Mouse (Mus musculus) lung, embryonic 15.5 days (tissue): ENCODE results near the gene Dpf3. TPM values are rescaled to one million over a fixed set of nuclear protein-coding genes. Genes with fewer than 3 reads are reported as not detected.

Experiments
- ATAC-seq: fragments of 200-750 bp; cut with Nextera tagmentation; 2 replicates; pipeline ENCODE4 v1.8.0; 2017; ENCODE audit warnings: moderate number of reproducible peaks, borderline replicate concordance; ENCODE audit not compliant: low FRiP score, low TSS enrichment; ENCODE audit errors: extremely low read depth
- H3K27ac ChIP-seq: fragments of 300-500 bp; sonication (generic); 2 replicates; pipeline ENCODE4 v1.5.1; 2015; ENCODE audit warnings: moderate library complexity, mild to moderate bottlenecking, inconsistent platforms
- H3K27me3 ChIP-seq: fragments of 300-500 bp; sonication (generic); 2 replicates; pipeline ENCODE4 v1.6.1; 2015; ENCODE audit warnings: inconsistent platforms
- H3K36me3 ChIP-seq: fragments of 300-500 bp; sonication (generic); 2 replicates; pipeline ENCODE4 v1.6.1; 2015; ENCODE audit warnings: inconsistent platforms
- H3K4me1 ChIP-seq: fragments of 300-500 bp; sonication (generic); 2 replicates; pipeline ENCODE4 v1.6.1; 2015; ENCODE audit warnings: inconsistent platforms
- H3K4me2 ChIP-seq: fragments of 300-500 bp; sonication (generic); 2 replicates; pipeline ENCODE4 v1.6.1; 2015; ENCODE audit warnings: inconsistent platforms, mild to moderate bottlenecking, moderate library complexity
- H3K4me3 ChIP-seq: fragments of 300-500 bp; sonication (generic); 2 replicates; pipeline ENCODE4 v1.5.1; 2015; ENCODE audit warnings: mild to moderate bottlenecking, inconsistent platforms
- H3K9ac ChIP-seq: fragments of 300-500 bp; sonication (generic); 2 replicates; pipeline ENCODE4 v1.6.1; 2015; ENCODE audit warnings: inconsistent platforms
- H3K9me3 ChIP-seq: fragments of 300-500 bp; sonication (generic); 2 replicates; pipeline ENCODE4 v1.6.1; 2016; ENCODE audit warnings: inconsistent platforms
- WGBS: fragments of 180-500 bp; shearing (Covaris S2); methylation state at CpG from one replicate; pipeline ENCODE4 v1.1.7; 2015; 5-methylcytosine and 5-hydroxymethylcytosine counted together
- polyA plus RNA-seq: library from polyadenylated mRNA; unstranded; fragments of >200 nt; fragmentation: Nextera tagmentation; extraction: Ambion mirVana; gene quantifications from 2 replicates; pipeline ENCODE4 v1.2.1, GENCODE M21; 2015

Dpf3 gene
- polyA plus RNA-seq, 1 experiment from 2014 or later = 3.7 TPM

- Histone ChIP-seq H3K36me3 (no peaks in the 10 kb centered on the region), H3K27ac (no peak overlapping the region), H3K4me2 (no peak overlapping the region), H3K9ac (no peak overlapping the region), H3K9me3 (no peaks in the 10 kb centered on the region), H3K27me3 (no peaks in the 10 kb centered on the region), H3K4me3 (no peak overlapping the region), H3K4me1 (no peaks in the 10 kb centered on the region)
- WGBS = 68% methylated on average over 4 of the region's 4 CpGs
- no peak for ATAC-seq
Observed at GRCm38 (mm10) chr12:83254399-83254798, 233.1 kb downstream of the Dpf3 start.

- H3K4me2 ChIP-seq = no peak overlapping the region
- WGBS = 84% methylated on average over 3 of the region's 3 CpGs
Observed at GRCm38 (mm10) chr12:83249066-83249465, 238.4 kb downstream of the Dpf3 start.

GRCm38 (mm10) chr12:83248636-83249035, 238.9 kb downstream of the Dpf3 start:
- Histone ChIP-seq H3K36me3 (no peaks in the 10 kb centered on the region), H3K27ac (no peak overlapping the region), H3K27me3 (no peaks in the 10 kb centered on the region), H3K4me3 (no peak overlapping the region), H3K9me3 (no peaks in the 10 kb centered on the region), H3K4me2 (no peak overlapping the region), H3K4me1 (no peaks in the 10 kb centered on the region), H3K9ac (no peak overlapping the region)
- ATAC-seq = no peak
- WGBS = 64% methylated on average over 2 of the region's 2 CpGs

More at GRCm38 (mm10) chr12:83249066-83249465, 238.4 kb downstream of the Dpf3 start:
- Histone ChIP-seq H3K4me3 (no peak overlapping the region), H3K9me3 (no peaks in the 10 kb centered on the region), H3K9ac (no peak overlapping the region), H3K27ac (no peak overlapping the region), H3K27me3 (no peaks in the 10 kb centered on the region), H3K36me3 (no peaks in the 10 kb centered on the region), H3K4me1 (no peaks in the 10 kb centered on the region)
- ATAC-seq = no peak

- H3K4me1 ChIP-seq = no peaks in the 10 kb centered on the region
- no peaks in the 10 kb centered on the region for H3K36me3 ChIP-seq
- H3K27ac ChIP-seq = no peak overlapping the region
- ATAC-seq = no peak
- no peaks in the 10 kb centered on the region for H3K27me3 ChIP-seq
- no peak overlapping the region for H3K4me3 ChIP-seq
- WGBS = 73% methylated on average over 3 of the region's 3 CpGs
- H3K4me2 ChIP-seq = no peak overlapping the region
- H3K9me3 ChIP-seq = no peaks in the 10 kb centered on the region
- H3K9ac ChIP-seq = no peak overlapping the region
Observed at GRCm38 (mm10) chr12:83247669-83248068, 239.8 kb downstream of the Dpf3 start.

- Histone ChIP-seq H3K9me3 (no peaks in the 10 kb centered on the region), H3K4me3 (no peak overlapping the region), H3K27ac (no peak overlapping the region), H3K4me1 (no peaks in the 10 kb centered on the region), H3K36me3 (no peaks in the 10 kb centered on the region), H3K9ac (no peak overlapping the region), H3K4me2 (no peak overlapping the region), H3K27me3 (no peaks in the 10 kb centered on the region)
- 64% methylated on average over 3 of the region's 3 CpGs for WGBS
- no peak for ATAC-seq
Observed at GRCm38 (mm10) chr12:83241022-83241421, 246.5 kb downstream of the Dpf3 start.

- H3K27ac ChIP-seq = no peak overlapping the region
- H3K4me1 ChIP-seq = no peaks in the 10 kb centered on the region
- no peak overlapping the region for H3K9ac ChIP-seq
- no peaks in the 10 kb centered on the region for H3K36me3 ChIP-seq
- no peaks in the 10 kb centered on the region for H3K27me3 ChIP-seq
- no peak overlapping the region for H3K4me3 ChIP-seq
- no peaks in the 10 kb centered on the region for H3K9me3 ChIP-seq
- no peak for ATAC-seq
- no peak overlapping the region for H3K4me2 ChIP-seq
Observed at GRCm38 (mm10) chr12:83240571-83240970, 246.9 kb downstream of the Dpf3 start.

- Histone ChIP-seq H3K4me1 (no peaks in the 10 kb centered on the region), H3K36me3 (no peaks in the 10 kb centered on the region), H3K9ac (no peak overlapping the region), H3K4me2 (no peak overlapping the region), H3K4me3 (no peak overlapping the region), H3K27ac (no peak overlapping the region), H3K9me3 (0 out of 2 replicates have a peak, but pooled peaks cover under 1% of the 10 kb centered on the region), H3K27me3 (no peaks in the 10 kb centered on the region)
- 89% methylated on average over 6 of the region's 6 CpGs for WGBS
- ATAC-seq = no peak
Observed at GRCm38 (mm10) chr12:83235781-83236180, 251.7 kb downstream of the Dpf3 start.

- Histone ChIP-seq H3K27ac (no peak overlapping the region), H3K27me3 (no peaks in the 10 kb centered on the region), H3K4me1 (no peaks in the 10 kb centered on the region), H3K9ac (no peak overlapping the region), H3K36me3 (no peaks in the 10 kb centered on the region), H3K4me2 (no peak overlapping the region), H3K4me3 (no peak overlapping the region), H3K9me3 (0 out of 2 replicates have a peak, but pooled peaks cover 3% of the 10 kb centered on the region)
- WGBS = 57% methylated on average over 2 of the region's 2 CpGs
- no peak for ATAC-seq
Observed at GRCm38 (mm10) chr12:83234981-83235380, 252.5 kb downstream of the Dpf3 start.

- ATAC-seq = no peak
- no peaks in the 10 kb centered on the region for H3K36me3 ChIP-seq
- 0 out of 2 replicates have a peak, but pooled peaks cover 3% of the 10 kb centered on the region for H3K9me3 ChIP-seq
- no peaks in the 10 kb centered on the region for H3K4me1 ChIP-seq
- H3K4me3 ChIP-seq = no peak overlapping the region
- no peaks in the 10 kb centered on the region for H3K27me3 ChIP-seq
- H3K4me2 ChIP-seq = no peak overlapping the region
- H3K27ac ChIP-seq = no peak overlapping the region
- 41% methylated on average over 7 of the region's 7 CpGs for WGBS
- H3K9ac ChIP-seq = no peak overlapping the region
Observed at GRCm38 (mm10) chr12:83233651-83234050, 253.9 kb downstream of the Dpf3 start.

GRCm38 (mm10) chr12:83232916-83233315, 254.6 kb downstream of the Dpf3 start:
- 0 out of 2 replicates have a peak, but pooled peaks cover 3% of the 10 kb centered on the region for H3K9me3 ChIP-seq
- H3K4me1 ChIP-seq = no peaks in the 10 kb centered on the region
- H3K27me3 ChIP-seq = no peaks in the 10 kb centered on the region
- H3K4me2 ChIP-seq = no peak overlapping the region
- 60% methylated on average over 5 of the region's 5 CpGs for WGBS
- H3K27ac ChIP-seq = no peak overlapping the region
- no peak overlapping the region for H3K9ac ChIP-seq
- H3K36me3 ChIP-seq = no peaks in the 10 kb centered on the region
- no peak overlapping the region for H3K4me3 ChIP-seq
- ATAC-seq = no peak

- ATAC-seq = no peak
- 73% methylated on average over 4 of the region's 4 CpGs for WGBS
- Histone ChIP-seq H3K27ac (no peak overlapping the region), H3K4me3 (no peak overlapping the region), H3K27me3 (no peaks in the 10 kb centered on the region), H3K4me1 (no peaks in the 10 kb centered on the region), H3K9ac (no peak overlapping the region), H3K9me3 (0 out of 2 replicates have a peak, but pooled peaks cover 3% of the 10 kb centered on the region), H3K36me3 (no peaks in the 10 kb centered on the region), H3K4me2 (no peak overlapping the region)
Observed at GRCm38 (mm10) chr12:83231258-83231657, 256.3 kb downstream of the Dpf3 start.

- Histone ChIP-seq H3K4me3 (no peak overlapping the region), H3K9ac (no peak overlapping the region), H3K4me2 (no peak overlapping the region), H3K36me3 (no peaks in the 10 kb centered on the region), H3K27me3 (no peaks in the 10 kb centered on the region), H3K27ac (no peak overlapping the region), H3K9me3 (0 out of 2 replicates have a peak, but pooled peaks cover 3% of the 10 kb centered on the region), H3K4me1 (no peaks in the 10 kb centered on the region)
- no peak for ATAC-seq
- 74% methylated on average over 6 of the region's 6 CpGs for WGBS
Observed at GRCm38 (mm10) chr12:83229683-83230082, 257.8 kb downstream of the Dpf3 start.

GRCm38 (mm10) chr12:83227014-83227413, 260.5 kb downstream of the Dpf3 start:
- no peaks in the 10 kb centered on the region for H3K36me3 ChIP-seq
- 83% methylated on average over 4 of the region's 4 CpGs for whole genome bisulfite sequencing
- H3K4me1 ChIP-seq = no peaks in the 10 kb centered on the region
- ATAC-seq = no peak
- no peak overlapping the region for H3K9ac ChIP-seq
- no peak overlapping the region for H3K4me2 ChIP-seq
- H3K4me3 ChIP-seq = no peak overlapping the region
- no peaks in the 10 kb centered on the region for H3K27me3 ChIP-seq
- H3K27ac ChIP-seq = no peak overlapping the region
- 0 out of 2 replicates have a peak, but pooled peaks cover 3% of the 10 kb centered on the region for H3K9me3 ChIP-seq
